Mouse (Mus musculus): ENCODE measurements around the gene Eif2ak4. TPM values are rescaled to one million over a fixed set of nuclear protein-coding genes. Genes with fewer than 3 reads are reported as not detected.

The Eif2ak4 gene
- polyA plus RNA-seq (2014; fragmentation: Nextera tagmentation; extraction: Ambion mirVana) = 13.8 and 15.2 TPM in 2 replicates

DNA sequence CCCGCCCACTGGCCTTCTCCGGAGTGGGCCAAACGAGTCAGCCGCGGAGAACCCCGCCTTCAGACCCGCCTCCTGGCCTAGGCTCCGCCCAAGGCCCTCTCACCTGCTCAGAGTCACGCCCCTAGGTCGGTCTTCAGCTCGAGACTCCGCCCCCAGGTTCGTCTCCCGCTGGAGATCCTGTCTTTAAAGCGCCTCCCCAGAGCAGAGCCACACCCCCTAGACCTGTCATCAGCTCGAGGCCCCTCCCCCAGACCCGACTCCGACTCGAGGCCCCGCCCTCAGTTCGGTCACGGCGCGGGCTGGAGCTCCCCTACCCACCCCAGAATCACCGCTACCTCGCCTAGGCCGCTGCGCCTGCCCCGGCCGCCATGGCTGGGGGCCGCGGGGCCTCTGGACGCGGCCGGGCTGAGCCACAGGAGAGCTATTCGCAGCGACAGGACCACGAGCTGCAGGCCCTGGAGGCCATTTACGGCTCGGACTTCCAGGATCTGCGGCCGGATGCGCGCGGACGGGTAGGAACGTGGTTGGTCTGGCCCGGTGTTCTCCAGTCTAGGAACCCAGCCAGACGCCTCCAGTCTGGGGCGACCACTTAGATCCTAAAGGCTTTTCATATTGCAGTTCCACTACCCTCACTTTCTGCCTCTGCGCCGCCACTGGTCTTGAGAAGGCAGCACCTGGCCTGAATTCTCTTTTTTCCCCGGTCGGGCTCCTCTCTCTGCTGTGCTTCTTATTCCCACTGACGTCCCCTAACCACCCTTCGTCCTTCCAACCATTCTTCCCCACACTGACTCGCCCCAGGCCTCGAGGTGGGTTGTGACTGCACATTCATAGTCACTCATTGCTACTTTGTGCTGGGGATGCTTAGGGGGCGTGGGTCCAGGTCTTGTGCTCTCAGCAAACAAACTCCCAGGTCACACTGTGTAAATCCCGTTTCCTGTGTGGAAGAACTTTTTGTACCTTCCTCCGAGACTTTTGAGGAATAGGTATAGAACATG lies at the start of gene Eif2ak4:
Gene Eif2ak4 (plus strand): TSS at position 278 of the 995 bp plus-strand sequence.
- WGBS = under 1% methylated on average over 61 of the region's 61 CpGs
- H3K4me3 ChIP-seq (ENCODE audit: low read depth, low read length) = peak within 1 kb of the TSS; percentile 67
- peak within 1 kb of the TSS; percentile 62 for H3K9ac ChIP-seq (replicated peaks; ENCODE audit: low read depth, low read length)
- H3K27me3 ChIP-seq (ENCODE audit: control insufficient read depth, insufficient read depth, low read length) = no peaks in the 10 kb centered on the region
- H3K9me3 ChIP-seq (ENCODE audit: control insufficient read depth, low read depth, low read length) = no peaks in the 10 kb centered on the region
- H3K27ac ChIP-seq (ENCODE audit: low read length) = peak within 1 kb of the TSS; percentile 89
- peaks cover 8% of the 10 kb centered on the region; the same call in 1 of the 2 replicates for H3K4me1 ChIP-seq (ENCODE audit: control insufficient read depth, insufficient read depth, low read length)
- peak within 1 kb of the TSS; percentile 58 for H3K4me2 ChIP-seq (replicated peaks; ENCODE audit: low read depth, low read length)
- ATAC-seq (ENCODE audit: insufficient number of reproducible peaks, insufficient read depth, low FRiP score, low read depth) = peak; percentile 97
- no peaks in the 10 kb centered on the region for H3K36me3 ChIP-seq (ENCODE audit: control insufficient read depth, insufficient read depth, low read length)

- Histone ChIP-seq H3K4me1 (ENCODE audit: control insufficient read depth, insufficient read depth, low read length) (no peaks in the 10 kb centered on the region), H3K4me2 (replicated peaks; ENCODE audit: low read depth, low read length) (no peak overlapping the region), H3K4me3 (ENCODE audit: low read depth, low read length) (no peak overlapping the region), H3K27me3 (ENCODE audit: control insufficient read depth, insufficient read depth, low read length) (no peaks in the 10 kb centered on the region), H3K9me3 (ENCODE audit: control insufficient read depth, low read depth, low read length) (no peaks in the 10 kb centered on the region), H3K27ac (ENCODE audit: low read length) (no peak overlapping the region), H3K9ac (replicated peaks; ENCODE audit: low read depth, low read length) (no peak overlapping the region), H3K36me3 (ENCODE audit: control insufficient read depth, insufficient read depth, low read length) (no peaks in the 10 kb centered on the region)
- no peak for ATAC-seq (ENCODE audit: insufficient number of reproducible peaks, insufficient read depth, low FRiP score, low read depth)
- 82% methylated on average over 7 of the region's 7 CpGs for WGBS
Measured at GRCm38 (mm10) chr2:118341295-118341694, 47.1 kb upstream of the Eif2ak4 start.

DNA sequence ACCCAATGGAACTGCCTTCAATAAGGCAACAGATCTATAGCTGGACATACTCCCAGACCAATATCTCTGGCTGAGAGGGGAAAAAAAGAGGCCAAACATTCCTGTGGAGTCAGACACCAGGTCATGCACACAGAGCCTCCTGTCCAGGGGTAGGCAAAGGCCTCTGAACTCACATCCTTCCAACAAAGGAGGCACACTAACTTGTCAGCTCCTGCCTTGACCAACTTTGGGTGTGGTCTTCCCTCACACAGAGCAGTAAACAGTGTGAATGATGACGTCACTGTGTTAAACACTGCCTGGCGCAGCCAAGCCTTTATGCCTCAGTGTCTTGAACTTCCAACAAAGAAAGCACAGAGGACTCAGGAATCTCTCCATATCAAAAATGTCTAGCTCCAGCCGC lies 44.5 kb upstream of the Eif2ak4 start:
- H3K36me3 ChIP-seq (ENCODE audit: control insufficient read depth, insufficient read depth, low read length) = no peaks in the 10 kb centered on the region
- no peaks in the 10 kb centered on the region for H3K4me1 ChIP-seq (ENCODE audit: control insufficient read depth, insufficient read depth, low read length)
- no peaks in the 10 kb centered on the region for H3K9me3 ChIP-seq (ENCODE audit: control insufficient read depth, low read depth, low read length)
- H3K27ac ChIP-seq (ENCODE audit: low read length) = no peak overlapping the region
- no peaks in the 10 kb centered on the region for H3K27me3 ChIP-seq (ENCODE audit: control insufficient read depth, insufficient read depth, low read length)
- WGBS = 47% methylated on average over 3 of the region's 3 CpGs
- H3K9ac ChIP-seq (replicated peaks; ENCODE audit: low read depth, low read length) = no peak overlapping the region
- H3K4me2 ChIP-seq (replicated peaks; ENCODE audit: low read depth, low read length) = no peak overlapping the region
- H3K4me3 ChIP-seq (ENCODE audit: low read depth, low read length) = no peak overlapping the region
- no peak for ATAC-seq (ENCODE audit: insufficient number of reproducible peaks, insufficient read depth, low FRiP score, low read depth)

DNA sequence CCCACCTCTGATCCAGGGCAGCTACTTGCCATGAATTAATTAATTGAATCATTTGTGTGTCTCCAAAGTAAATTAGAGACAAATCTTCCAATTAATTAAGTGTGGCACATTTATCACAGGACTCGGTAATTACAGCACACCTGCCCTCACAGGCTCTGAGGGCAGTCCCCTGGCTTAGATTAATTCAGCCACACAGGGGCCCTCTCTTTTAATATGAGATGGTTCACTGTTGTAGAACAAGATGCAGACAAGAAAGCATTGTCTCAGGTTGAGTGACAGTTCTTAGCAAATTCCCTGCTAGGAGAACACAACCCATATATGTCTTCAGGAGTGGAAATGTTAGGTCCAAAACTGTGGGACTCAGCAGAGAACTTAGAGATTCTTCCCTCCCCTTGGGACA lies 42.9 kb upstream of the Eif2ak4 start:
- 33% methylated on average over 1 of the region's 1 CpGs for WGBS

DNA sequence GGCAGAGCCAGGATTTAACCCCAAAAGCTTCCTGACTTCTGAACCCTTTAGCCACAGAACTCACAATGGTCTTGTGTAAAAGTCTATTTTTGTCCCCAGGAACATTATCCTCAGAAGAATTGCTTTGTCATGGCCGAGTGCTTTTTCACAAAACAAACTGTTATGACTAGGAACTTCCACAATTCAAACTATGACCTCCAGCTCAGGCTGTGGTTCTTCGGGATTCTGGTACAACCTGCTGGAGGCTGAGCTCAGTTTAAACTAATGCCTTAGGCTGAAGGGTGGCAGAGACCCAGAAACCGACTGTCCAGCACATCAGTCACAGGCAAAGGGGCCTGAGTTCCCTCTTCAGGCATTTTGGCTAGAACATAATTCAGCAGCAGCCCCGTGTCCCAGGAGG lies 34.9 kb upstream of the Eif2ak4 start:
- ATAC-seq (ENCODE audit: insufficient number of reproducible peaks, insufficient read depth, low FRiP score, low read depth) = no peak
- no peak overlapping the region for H3K4me2 ChIP-seq (replicated peaks; ENCODE audit: low read depth, low read length)
- no peak overlapping the region for H3K27ac ChIP-seq (ENCODE audit: low read length)
- H3K27me3 ChIP-seq (ENCODE audit: control insufficient read depth, insufficient read depth, low read length) = no peaks in the 10 kb centered on the region
- H3K4me1 ChIP-seq (ENCODE audit: control insufficient read depth, insufficient read depth, low read length) = 0 out of 2 replicates have a peak, but pooled peaks cover 5% of the 10 kb centered on the region
- 47% methylated on average over 4 of the region's 4 CpGs for WGBS
- H3K4me3 ChIP-seq (ENCODE audit: low read depth, low read length) = no peak overlapping the region
- no peaks in the 10 kb centered on the region for H3K9me3 ChIP-seq (ENCODE audit: control insufficient read depth, low read depth, low read length)
- no peaks in the 10 kb centered on the region for H3K36me3 ChIP-seq (ENCODE audit: control insufficient read depth, insufficient read depth, low read length)
- no peak overlapping the region for H3K9ac ChIP-seq (replicated peaks; ENCODE audit: low read depth, low read length)

More for the DNA sequence above, 42.9 kb upstream of the Eif2ak4 start:
- Histone ChIP-seq H3K27me3 (ENCODE audit: control insufficient read depth, insufficient read depth, low read length) (no peaks in the 10 kb centered on the region), H3K9ac (replicated peaks; ENCODE audit: low read depth, low read length) (no peak overlapping the region), H3K36me3 (ENCODE audit: control insufficient read depth, insufficient read depth, low read length) (no peaks in the 10 kb centered on the region), H3K4me1 (ENCODE audit: control insufficient read depth, insufficient read depth, low read length) (no peaks in the 10 kb centered on the region), H3K4me3 (ENCODE audit: low read depth, low read length) (no peak overlapping the region), H3K4me2 (replicated peaks; ENCODE audit: low read depth, low read length) (no peak overlapping the region), H3K9me3 (ENCODE audit: control insufficient read depth, low read depth, low read length) (no peaks in the 10 kb centered on the region), H3K27ac (ENCODE audit: low read length) (no peak overlapping the region)
- ATAC-seq (ENCODE audit: insufficient number of reproducible peaks, insufficient read depth, low FRiP score, low read depth) = no peak

GRCm38 (mm10) chr2:118353916-118354403 lies 34.5 kb upstream of the Eif2ak4 start:
- 0 out of 2 replicates have a peak, but pooled peaks cover 5% of the 10 kb centered on the region for H3K4me1 ChIP-seq (ENCODE audit: control insufficient read depth, insufficient read depth, low read length)
- H3K4me2 ChIP-seq (replicated peaks; ENCODE audit: low read depth, low read length) = no peak overlapping the region
- no peak overlapping the region for H3K27ac ChIP-seq (ENCODE audit: low read length)
- H3K4me3 ChIP-seq (ENCODE audit: low read depth, low read length) = no peak overlapping the region
- 72% methylated on average over 4 of the region's 4 CpGs for WGBS
- ATAC-seq (ENCODE audit: insufficient number of reproducible peaks, insufficient read depth, low FRiP score, low read depth) = no peak
- no peaks in the 10 kb centered on the region for H3K27me3 ChIP-seq (ENCODE audit: control insufficient read depth, insufficient read depth, low read length)
- no peaks in the 10 kb centered on the region for H3K9me3 ChIP-seq (ENCODE audit: control insufficient read depth, low read depth, low read length)
- no peak overlapping the region for H3K9ac ChIP-seq (replicated peaks; ENCODE audit: low read depth, low read length)
- no peaks in the 10 kb centered on the region for H3K36me3 ChIP-seq (ENCODE audit: control insufficient read depth, insufficient read depth, low read length)

- no peaks in the 10 kb centered on the region for H3K36me3 ChIP-seq (ENCODE audit: control insufficient read depth, insufficient read depth, low read length)
- WGBS = 81% methylated on average over 6 of the region's 6 CpGs
- no peak overlapping the region for H3K27ac ChIP-seq (ENCODE audit: low read length)
- no peak overlapping the region for H3K4me3 ChIP-seq (ENCODE audit: low read depth, low read length)
- 0 out of 2 replicates have a peak, but pooled peaks cover 5% of the 10 kb centered on the region for H3K4me1 ChIP-seq (ENCODE audit: control insufficient read depth, insufficient read depth, low read length)
- H3K4me2 ChIP-seq (replicated peaks; ENCODE audit: low read depth, low read length) = no peak overlapping the region
- no peak for ATAC-seq (ENCODE audit: insufficient number of reproducible peaks, insufficient read depth, low FRiP score, low read depth)
- H3K9ac ChIP-seq (replicated peaks; ENCODE audit: low read depth, low read length) = no peak overlapping the region
- H3K9me3 ChIP-seq (ENCODE audit: control insufficient read depth, low read depth, low read length) = no peaks in the 10 kb centered on the region
- H3K27me3 ChIP-seq (ENCODE audit: control insufficient read depth, insufficient read depth, low read length) = no peaks in the 10 kb centered on the region
Measured at GRCm38 (mm10) chr2:118355138-118355719, 33.2 kb upstream of the Eif2ak4 start.

DNA sequence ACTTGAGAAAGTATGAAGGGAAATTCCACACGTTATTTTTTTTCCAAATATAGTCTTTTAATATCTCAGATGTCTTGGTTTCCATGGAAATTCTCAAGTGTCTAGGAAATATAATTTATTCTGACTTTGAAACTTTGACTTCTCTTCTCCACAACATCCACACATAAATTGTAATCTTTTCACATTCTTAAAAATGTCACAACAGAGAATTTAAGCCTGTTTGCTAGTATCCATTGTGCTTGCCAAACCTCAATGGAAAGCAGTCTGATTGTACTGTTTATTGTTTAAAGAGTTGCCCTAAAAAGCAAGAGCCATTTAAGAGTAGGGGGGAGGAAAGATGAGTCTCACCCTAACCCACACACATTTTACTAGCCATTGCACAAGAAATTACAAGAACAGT lies 16.6 kb upstream of the Eif2ak4 start:
- no peak overlapping the region for H3K4me3 ChIP-seq (ENCODE audit: low read depth, low read length)
- 42% methylated on average over 1 of the region's 1 CpGs for WGBS
- no peak for ATAC-seq (ENCODE audit: insufficient number of reproducible peaks, insufficient read depth, low FRiP score, low read depth)
- no peak overlapping the region for H3K27ac ChIP-seq (ENCODE audit: low read length)
- H3K36me3 ChIP-seq (ENCODE audit: control insufficient read depth, insufficient read depth, low read length) = no peaks in the 10 kb centered on the region
- no peak overlapping the region for H3K9ac ChIP-seq (replicated peaks; ENCODE audit: low read depth, low read length)
- H3K4me2 ChIP-seq (replicated peaks; ENCODE audit: low read depth, low read length) = no peak overlapping the region
- H3K4me1 ChIP-seq (ENCODE audit: control insufficient read depth, insufficient read depth, low read length) = peaks cover 14% of the 10 kb centered on the region; the same call in 1 of the 2 replicates
- H3K27me3 ChIP-seq (ENCODE audit: control insufficient read depth, insufficient read depth, low read length) = 0 out of 2 replicates have a peak, but pooled peaks cover 2% of the 10 kb centered on the region
- H3K9me3 ChIP-seq (ENCODE audit: control insufficient read depth, low read depth, low read length) = no peaks in the 10 kb centered on the region; the same call in 1 of the 2 replicates
